Mouse (Mus musculus): ENCODE measurements around the gene Ube2q2.

GRCm38 (mm10) chr9:55174235-55174634 lies 25.6 kb downstream of the Ube2q2 start:
- TF ChIP-seq POLR2A (IDR thresholded peaks at IDR 0.05; ENCODE audit: low read depth, low read length) = no peak
- no peak for TF ChIP-seq CTCF (IDR thresholded peaks at IDR 0.05; ENCODE audit: extremely low read depth, insufficient read length, insufficient replicate concordance, low read depth, low read length)
